Mouse (Mus musculus): ENCODE measurements at regions not wholly inside any gene's neighbourhood (a gene's known extent, or its start where the extent isn't known, plus 50 kb on each side); places are given as distances from the start of the nearest gene placed in this dataset.

DNA sequence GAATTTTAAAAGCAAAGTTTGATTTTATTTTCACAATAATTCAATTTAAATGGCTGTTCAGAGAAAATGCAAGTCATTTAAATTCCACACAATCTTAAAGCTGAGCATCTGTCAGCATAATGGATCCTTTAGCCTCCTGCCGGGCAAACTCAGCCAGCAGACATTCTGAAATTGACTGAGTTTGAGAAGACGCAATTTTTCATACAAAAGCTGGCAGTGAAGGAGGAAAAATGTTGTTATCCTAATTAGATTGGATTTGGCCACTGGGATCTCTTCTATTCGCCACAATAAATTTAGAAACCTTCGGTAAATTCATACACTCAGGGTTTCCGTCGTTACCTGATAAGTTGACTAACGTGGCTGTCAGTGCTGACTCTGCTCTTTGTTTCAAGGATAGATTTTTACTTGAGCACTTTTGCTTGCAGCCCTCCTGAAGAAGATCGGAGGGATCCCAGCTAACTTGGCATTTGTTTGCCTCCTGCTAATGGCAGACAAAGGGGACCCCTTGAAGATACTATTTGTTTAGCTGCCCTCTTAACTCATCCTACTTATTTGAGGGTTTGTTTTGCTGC lies 244.9 kb upstream of the Fsip2 start:
- Histone ChIP-seq H3K4me3 (ENCODE audit: low read depth, low read length) (no peak overlapping the region), H3K27me3 (ENCODE audit: control insufficient read depth, insufficient read depth, low read length) (no peaks in the 10 kb centered on the region), H3K9ac (replicated peaks; ENCODE audit: low read depth, low read length) (no peak overlapping the region), H3K4me2 (ENCODE audit: low read depth, low read length) (peak overlapping the region; percentile 1; the same call in 1 of the 2 replicates), H3K9me3 (ENCODE audit: control insufficient read depth, low read length) (no peaks in the 10 kb centered on the region), H3K36me3 (ENCODE audit: control insufficient read depth, insufficient read depth, low read length) (no peaks in the 10 kb centered on the region), H3K4me1 (ENCODE audit: control insufficient read depth, insufficient read depth, low read length) (no peaks in the 10 kb centered on the region), H3K27ac (ENCODE audit: low read depth, low read length) (no peak overlapping the region)
- no peak for ATAC-seq (ENCODE audit: low read depth)
- WGBS, result 46% methylated on average over 8 of the region's 8 CpGs

DNA sequence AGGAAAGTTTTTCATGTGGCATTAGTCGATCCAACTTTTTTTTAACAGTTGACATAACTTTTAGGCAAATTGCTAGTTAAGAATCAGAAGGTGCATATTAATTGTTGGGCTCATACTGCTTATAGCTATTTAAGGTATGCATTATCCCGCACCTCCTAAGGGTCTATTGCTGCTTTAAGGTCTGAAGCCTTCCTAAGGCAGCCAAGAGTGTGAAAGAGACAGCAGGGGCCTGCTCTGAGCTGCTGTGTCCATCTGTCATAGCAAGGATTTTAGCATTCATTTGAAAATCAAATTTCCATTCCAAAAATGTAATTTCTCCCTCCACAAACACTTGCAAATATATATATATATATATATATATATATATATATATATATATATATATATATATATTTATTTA lies 241.6 kb upstream of the Fsip2 start:
- Histone ChIP-seq H3K4me2 (ENCODE audit: low read depth, low read length) (no peak overlapping the region), H3K4me1 (ENCODE audit: control insufficient read depth, insufficient read depth, low read length) (no peaks in the 10 kb centered on the region), H3K4me3 (ENCODE audit: low read depth, low read length) (no peak overlapping the region), H3K27ac (ENCODE audit: low read depth, low read length) (no peak overlapping the region), H3K9ac (replicated peaks; ENCODE audit: low read depth, low read length) (no peak overlapping the region), H3K27me3 (ENCODE audit: control insufficient read depth, insufficient read depth, low read length) (no peaks in the 10 kb centered on the region), H3K9me3 (ENCODE audit: control insufficient read depth, low read length) (no peaks in the 10 kb centered on the region), H3K36me3 (ENCODE audit: control insufficient read depth, insufficient read depth, low read length) (no peaks in the 10 kb centered on the region)
- no peak for ATAC-seq (ENCODE audit: low read depth)
- WGBS, result 82% methylated on average over 2 of the region's 2 CpGs

DNA sequence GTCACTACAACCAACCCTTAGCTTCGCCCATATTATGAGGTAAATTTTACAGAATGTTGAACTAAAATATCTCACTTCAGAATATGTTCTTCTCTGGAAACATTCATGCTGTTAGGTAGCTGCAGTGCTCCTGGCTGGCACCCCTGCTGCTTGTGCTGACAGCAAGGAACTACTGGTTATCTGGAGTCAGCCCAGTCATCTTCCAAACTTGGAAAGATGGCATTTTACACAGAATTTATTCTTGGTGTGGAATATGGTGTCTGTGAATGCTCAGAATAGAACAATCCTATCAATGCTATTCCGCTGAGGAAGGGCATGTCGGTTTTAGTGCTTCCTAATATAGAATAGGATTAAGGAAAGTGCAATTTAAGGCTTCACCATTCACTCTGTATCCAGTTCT lies 227.7 kb upstream of the Fsip2 start:
- Histone ChIP-seq H3K4me3 (ENCODE audit: low read depth, low read length) (no peak overlapping the region), H3K4me2 (ENCODE audit: low read depth, low read length) (no peak overlapping the region), H3K9me3 (ENCODE audit: control insufficient read depth, low read length) (no peaks in the 10 kb centered on the region), H3K9ac (replicated peaks; ENCODE audit: low read depth, low read length) (no peak overlapping the region), H3K27me3 (ENCODE audit: control insufficient read depth, insufficient read depth, low read length) (no peaks in the 10 kb centered on the region), H3K36me3 (ENCODE audit: control insufficient read depth, insufficient read depth, low read length) (no peaks in the 10 kb centered on the region), H3K4me1 (ENCODE audit: control insufficient read depth, insufficient read depth, low read length) (no peaks in the 10 kb centered on the region), H3K27ac (ENCODE audit: low read depth, low read length) (no peak overlapping the region)
- ATAC-seq (ENCODE audit: low read depth), result no peak
- WGBS, result 73% methylated on average over 3 of the region's 3 CpGs

Measured in neural tube, embryonic 14.5 days (tissue).